Mouse (Mus musculus) hindbrain, embryonic 15.5 days (tissue): ENCODE data around the gene Adamts4. TPM values are rescaled to one million over a fixed set of nuclear protein-coding genes. Genes with fewer than 3 reads are reported as not detected.
"Not testable (repeated sequence)": the region's sequence is repeated elsewhere in the genome, so short reads cannot be mapped to it uniquely, and the experiment has no call there.

Experiments
- ATAC-seq: fragments of 200-750 bp; cut with Nextera tagmentation; 2 replicates; pipeline ENCODE4 v1.8.0; 2017; ENCODE audit warnings: low read depth, moderate number of reproducible peaks, moderate TSS enrichment; ENCODE audit not compliant: low FRiP score
- H3K27ac ChIP-seq: fragments of 300-500 bp; sonication (generic); replicated peaks from 2 replicates; pipeline ENCODE4 v1.5.1; 2015; ENCODE audit warnings: mild to moderate bottlenecking, inconsistent platforms
- H3K27me3 ChIP-seq: fragments of 300-500 bp; sonication (generic); 2 replicates; pipeline ENCODE4 v1.6.1; 2015; ENCODE audit warnings: control low read depth, inconsistent platforms
- H3K36me3 ChIP-seq: fragments of 300-500 bp; sonication (generic); 2 replicates; pipeline ENCODE4 v1.6.1; 2015; ENCODE audit warnings: control low read depth, inconsistent platforms
- H3K4me1 ChIP-seq: fragments of 300-500 bp; sonication (generic); replicated peaks from 2 replicates; pipeline ENCODE4 v1.6.1; 2015; ENCODE audit warnings: control low read depth, inconsistent platforms
- H3K4me2 ChIP-seq: fragments of 300-500 bp; sonication (generic); 2 replicates; pipeline ENCODE4 v1.6.1; 2015; ENCODE audit warnings: moderate library complexity, mild to moderate bottlenecking, inconsistent platforms
- H3K4me3 ChIP-seq: fragments of 300-500 bp; sonication (generic); 2 replicates; pipeline ENCODE4 v1.5.1; 2015; ENCODE audit warnings: mild to moderate bottlenecking, inconsistent platforms
- H3K9ac ChIP-seq: fragments of 300-500 bp; sonication (generic); 2 replicates; pipeline ENCODE4 v1.6.1; 2015; ENCODE audit warnings: inconsistent platforms
- H3K9me3 ChIP-seq: fragments of 300-500 bp; sonication (generic); 2 replicates; pipeline ENCODE4 v1.6.1; 2016; ENCODE audit warnings: control low read depth, inconsistent platforms
- WGBS: fragments of 180-500 bp; shearing (Covaris S2); methylation state at CpG from one replicate; pipeline ENCODE4 v1.1.7; 2015; 5-methylcytosine and 5-hydroxymethylcytosine counted together
- polyA plus RNA-seq: library from polyadenylated mRNA; unstranded; fragments of >200 nt; fragmentation: Nextera tagmentation; extraction: Ambion mirVana; gene quantifications from 2 replicates; pipeline ENCODE4 v1.2.1, GENCODE M21; 2015

Gene Adamts4
- polyA plus RNA-seq, 1 experiment from 2014 or later = 6.2 TPM

- 90% methylated on average over 12 of the region's 12 CpGs for WGBS
- no peak overlapping the region for H3K4me2 ChIP-seq
Observed at GRCm38 (mm10) chr1:171232800-171233730, 17.2 kb upstream of the Adamts4 start.

GRCm38 (mm10) chr1:171234126-171234525 is 16.1 kb upstream of the Adamts4 start, which contains the start of gene Fcer1g:
Gene Fcer1g (minus strand): TSS chr1:171234365.
- Histone ChIP-seq H3K4me3 (no peak within 1 kb of the TSS), H3K27ac (no peak within 1 kb of the TSS), H3K9ac (no peak within 1 kb of the TSS), H3K27me3 (no peaks in the 10 kb centered on the region), H3K36me3 (peaks cover 52% of the 10 kb centered on the region), H3K4me2 (no peak within 1 kb of the TSS), H3K9me3 (no peaks in the 10 kb centered on the region), H3K4me1 (no peaks in the 10 kb centered on the region)
- 91% methylated on average over 14 of the region's 14 CpGs for WGBS
- ATAC-seq = no peak

More at GRCm38 (mm10) chr1:171232800-171233730, 17.2 kb upstream of the Adamts4 start:
- Histone ChIP-seq H3K9ac (no peak overlapping the region), H3K27me3 (no peaks in the 10 kb centered on the region), H3K4me1 (no peaks in the 10 kb centered on the region), H3K9me3 (no peaks in the 10 kb centered on the region), H3K27ac (no peak overlapping the region), H3K36me3 (peaks cover 41% of the 10 kb centered on the region), H3K4me3 (no peak overlapping the region)
- no peak for ATAC-seq

DNA sequence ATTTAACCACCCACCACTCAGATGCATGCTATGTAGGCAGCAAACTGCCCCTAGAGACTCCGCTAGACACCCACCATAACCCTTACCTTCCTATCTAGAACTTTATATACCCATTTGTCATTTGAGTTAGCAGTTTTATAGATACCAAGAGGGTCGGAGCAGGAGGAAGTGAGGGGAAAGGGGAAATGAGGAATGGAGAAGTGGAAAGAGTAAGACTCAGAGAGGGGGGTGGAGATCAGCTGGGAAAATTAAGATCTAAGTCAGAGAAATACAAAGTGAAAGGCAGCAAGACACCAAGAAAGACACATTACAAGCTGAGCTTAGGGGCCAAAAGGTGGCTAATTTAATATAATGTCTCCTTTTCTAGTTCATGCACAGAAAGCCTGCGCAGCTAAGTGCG is 15.7 kb upstream of the Adamts4 start:
- Histone ChIP-seq H3K27ac (no peak overlapping the region), H3K27me3 (no peaks in the 10 kb centered on the region), H3K4me1 (no peaks in the 10 kb centered on the region), H3K9me3 (no peaks in the 10 kb centered on the region), H3K9ac (no peak overlapping the region), H3K4me3 (no peak overlapping the region), H3K4me2 (no peak overlapping the region), H3K36me3 (peaks cover 55% of the 10 kb centered on the region)
- no peak for ATAC-seq
- 97% methylated on average over 4 of the region's 4 CpGs for WGBS

- Histone ChIP-seq H3K36me3 (peaks cover 67% of the 10 kb centered on the region), H3K4me2 (no peak overlapping the region), H3K4me3 (no peak overlapping the region), H3K27ac (no peak overlapping the region), H3K9ac (no peak overlapping the region), H3K27me3 (no peaks in the 10 kb centered on the region), H3K4me1 (no peaks in the 10 kb centered on the region), H3K9me3 (no peaks in the 10 kb centered on the region)
- WGBS = 96% methylated on average over 4 of the region's 4 CpGs
- no peak for ATAC-seq
Observed at GRCm38 (mm10) chr1:171235791-171236190, 14.4 kb upstream of the Adamts4 start.

DNA sequence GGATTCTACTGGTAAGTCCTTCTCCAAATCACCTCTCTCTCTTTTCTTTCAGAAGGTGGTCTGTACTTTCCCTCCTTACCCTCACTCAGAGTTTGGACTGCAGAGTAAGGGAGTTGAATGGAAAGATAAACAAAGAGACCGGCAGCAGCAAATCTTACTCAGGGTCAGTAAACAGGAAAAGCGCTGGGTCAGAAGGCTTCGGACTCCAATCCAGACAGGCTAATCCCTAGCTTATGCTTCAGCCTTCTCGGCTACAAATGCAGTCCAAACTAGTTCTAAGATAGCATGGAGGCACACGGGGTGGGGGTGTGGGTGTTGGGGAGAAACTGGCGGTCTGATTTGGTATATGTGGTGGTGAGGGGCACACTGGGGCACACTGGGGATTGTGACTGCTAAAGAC is 12.8 kb upstream of the Adamts4 start:
- no peaks in the 10 kb centered on the region for H3K27me3 ChIP-seq
- H3K4me3 ChIP-seq = no peak overlapping the region
- no peak for ATAC-seq
- H3K9ac ChIP-seq = no peak overlapping the region
- no peaks in the 10 kb centered on the region for H3K4me1 ChIP-seq
- peaks cover 79% of the 10 kb centered on the region for H3K36me3 ChIP-seq
- no peak overlapping the region for H3K27ac ChIP-seq
- WGBS = 90% methylated on average over 6 of the region's 6 CpGs
- no peaks in the 10 kb centered on the region for H3K9me3 ChIP-seq
- no peak overlapping the region for H3K4me2 ChIP-seq

DNA sequence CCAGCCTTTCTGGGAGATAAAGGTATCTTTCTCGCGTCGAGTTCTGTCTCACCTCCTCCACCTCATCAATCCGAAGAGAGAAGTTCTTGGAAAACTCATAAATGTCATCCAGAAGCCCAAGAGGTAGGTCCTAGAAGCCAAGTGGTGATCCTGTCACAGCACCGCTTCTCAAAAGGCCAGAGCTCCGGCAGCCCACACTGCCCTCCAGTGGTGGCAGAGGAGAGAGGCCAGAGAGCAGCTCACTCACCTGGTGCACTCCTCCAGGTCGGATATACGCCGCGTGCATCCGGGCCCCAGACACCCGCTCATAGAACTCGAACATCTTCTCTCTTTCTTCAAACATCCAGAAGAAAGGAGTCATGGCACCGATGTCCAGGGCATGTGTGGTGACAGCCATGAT is 11.8 kb upstream of the Adamts4 start:
- WGBS = 76% methylated on average over 14 of the region's 14 CpGs
- no peak for ATAC-seq
- no peak overlapping the region for H3K4me2 ChIP-seq

GRCm38 (mm10) chr1:171239992-171240744 is 10.1 kb upstream of the Adamts4 start:
- no peak for ATAC-seq
- WGBS = 79% methylated on average over 15 of the region's 15 CpGs
- H3K9ac ChIP-seq = no peak overlapping the region
- H3K9me3 ChIP-seq = no peaks in the 10 kb centered on the region
- peaks cover 82% of the 10 kb centered on the region for H3K36me3 ChIP-seq
- no peak overlapping the region for H3K4me2 ChIP-seq
- H3K27me3 ChIP-seq = no peaks in the 10 kb centered on the region
- H3K4me3 ChIP-seq = no peak overlapping the region
- 0 out of 2 replicates have a peak, but pooled peaks cover 6% of the 10 kb centered on the region for H3K4me1 ChIP-seq
- H3K27ac ChIP-seq = no peak overlapping the region

More for the DNA sequence above, 11.8 kb upstream of the Adamts4 start:
- Histone ChIP-seq H3K9ac (no peak overlapping the region), H3K4me1 (no peaks in the 10 kb centered on the region), H3K4me3 (no peak overlapping the region), H3K27me3 (no peaks in the 10 kb centered on the region), H3K36me3 (peaks cover 83% of the 10 kb centered on the region), H3K27ac (no peak overlapping the region), H3K9me3 (no peaks in the 10 kb centered on the region)

DNA sequence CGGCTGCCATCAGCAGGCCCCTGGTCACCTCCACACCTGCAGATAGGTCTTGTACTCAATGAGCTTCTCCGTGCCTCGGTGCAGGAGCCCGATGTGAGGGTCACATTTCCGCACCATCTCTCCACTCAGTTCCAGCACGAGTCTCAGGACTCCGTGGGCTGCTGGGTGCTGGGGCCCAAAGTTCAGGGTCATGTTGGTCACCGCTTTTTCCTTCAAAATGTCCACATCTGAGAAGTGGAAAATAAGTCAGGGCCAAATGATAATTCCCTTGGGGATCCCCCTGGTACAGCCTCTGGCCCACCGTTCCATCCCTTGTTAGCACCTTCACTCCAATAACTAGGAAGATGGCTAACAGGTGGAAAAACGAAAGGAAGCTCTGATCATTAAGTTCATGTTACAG is 9.3 kb upstream of the Adamts4 start:
- Histone ChIP-seq H3K27ac (no peak overlapping the region), H3K4me1 (peaks cover 12% of the 10 kb centered on the region), H3K9me3 (no peaks in the 10 kb centered on the region), H3K9ac (no peak overlapping the region), H3K36me3 (peaks cover 79% of the 10 kb centered on the region), H3K27me3 (no peaks in the 10 kb centered on the region), H3K4me3 (no peak overlapping the region), H3K4me2 (no peak overlapping the region)
- ATAC-seq = no peak
- WGBS = 95% methylated on average over 10 of the region's 10 CpGs

GRCm38 (mm10) chr1:171241952-171242351 is 8.3 kb upstream of the Adamts4 start:
- H3K9me3 ChIP-seq, H3K9ac ChIP-seq, H3K4me2 ChIP-seq, H3K4me3 ChIP-seq, H3K27ac ChIP-seq, ATAC-seq, H3K27me3 ChIP-seq: not testable (repeated sequence)
- 84% methylated on average over 12 of the region's 12 CpGs for WGBS
- Histone ChIP-seq H3K4me1 (peaks cover 17% of the 10 kb centered on the region), H3K36me3 (peaks cover 70% of the 10 kb centered on the region)

DNA sequence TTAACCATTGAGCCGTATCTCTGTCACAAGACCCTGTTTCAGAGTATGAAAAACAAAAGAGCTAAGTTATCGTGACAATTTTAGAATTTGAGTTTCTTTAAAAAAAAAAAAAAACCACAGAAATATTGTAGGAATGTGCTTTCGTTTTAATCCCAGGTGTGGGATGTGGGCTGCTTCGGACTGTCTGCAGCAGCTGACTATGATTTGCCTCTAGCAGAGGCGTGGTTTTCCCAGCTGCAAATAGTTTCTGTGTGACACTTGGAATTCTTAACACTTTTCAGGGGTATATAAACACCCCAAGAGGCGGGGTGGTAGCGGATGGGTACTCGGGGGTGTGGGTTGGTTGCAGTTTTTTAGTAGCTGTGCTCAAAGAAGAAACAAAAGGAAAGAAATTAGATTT is 4.9 kb upstream of the Adamts4 start:
- Histone ChIP-seq H3K9ac (no peak overlapping the region), H3K27ac (no peak overlapping the region), H3K4me1 (peaks cover 29% of the 10 kb centered on the region), H3K36me3 (peaks cover 37% of the 10 kb centered on the region), H3K27me3 (no peaks in the 10 kb centered on the region), H3K9me3 (no peaks in the 10 kb centered on the region), H3K4me3 (peak overlapping the region; percentile 83; the same call in 1 of the 2 replicates), H3K4me2 (no peak overlapping the region)
- ATAC-seq = no peak
- WGBS = 95% methylated on average over 8 of the region's 8 CpGs

DNA sequence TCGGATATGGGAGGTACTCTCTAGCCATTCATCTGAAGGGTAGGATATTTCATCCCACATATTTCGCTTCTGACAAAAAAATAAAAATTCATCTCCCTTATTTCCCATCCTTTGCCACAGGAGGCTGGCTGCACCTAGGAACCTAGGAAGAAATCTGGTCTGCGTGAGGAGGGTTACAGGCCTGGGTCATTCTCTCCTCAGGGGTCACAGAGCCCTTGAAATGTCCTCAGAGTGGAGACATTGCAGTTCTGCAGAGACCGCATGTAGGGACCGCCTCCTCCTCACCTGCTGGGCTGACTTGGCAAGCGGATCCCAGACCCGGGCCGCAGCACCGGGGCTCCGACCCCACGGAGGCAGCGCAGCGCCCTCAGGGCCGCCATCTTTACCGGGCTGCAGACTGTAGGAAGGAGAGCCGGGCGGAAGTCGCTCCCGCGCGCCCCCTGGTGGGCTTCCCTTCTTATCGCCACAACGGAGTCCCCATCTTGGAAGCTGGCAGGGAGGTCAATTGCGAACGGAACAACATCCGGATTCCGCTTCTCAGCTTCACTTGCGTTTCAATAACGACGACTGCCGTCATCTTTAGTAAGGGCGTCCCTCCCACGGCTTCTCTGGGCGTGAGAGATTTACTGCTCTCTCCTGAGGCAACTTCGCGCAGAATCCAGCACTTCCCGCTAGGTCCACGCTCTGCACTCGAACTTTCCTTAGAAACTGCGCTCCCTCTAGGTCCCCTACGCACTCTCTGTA is 3.3 kb upstream of the Adamts4 start:
- Histone ChIP-seq H3K27ac (peak overlapping the region; percentile 83), H3K27me3 (no peaks in the 10 kb centered on the region), H3K4me2 (peak overlapping the region; percentile 82), H3K4me3 (peak overlapping the region; percentile 83), H3K9me3 (no peaks in the 10 kb centered on the region), H3K4me1 (peaks cover 44% of the 10 kb centered on the region), H3K9ac (peak overlapping the region; percentile 95), H3K36me3 (peaks cover 26% of the 10 kb centered on the region)
- ATAC-seq = peak; percentile 94
- under 1% methylated on average over 41 of the region's 41 CpGs for WGBS
